Mouse (Mus musculus): ENCODE data around the gene Rubcn. TPM values are rescaled to one million over a fixed set of nuclear protein-coding genes. Genes with fewer than 3 reads are reported as not detected.

Gene Rubcn
- 10 to 100 TPM; 17.4 to 26.2 TPM for total RNA-seq (2023)

GRCm38 (mm10) chr16:32877343-32878156 lies at the start of gene Rubcn, which contains the start of gene Fyttd1:
Gene Rubcn, minus strand, starts transcription at chr16:32877766.
Gene Fyttd1, plus strand, starts transcription at chr16:32877500.

GRCm38 (mm10) chr16:32913937-32914881 lies 36.6 kb upstream of the Rubcn start, which contains the start of gene Lrch3:
Gene Lrch3, plus strand, starts transcription at chr16:32914100.

GRCm38 (mm10) chr16:32810321-32810720 lies 67.2 kb downstream of the Rubcn start, which contains the start of gene Smbd1:
Gene Smbd1, minus strand, starts transcription at chr16:32810477.

GRCm38 (mm10) chr16:32797426-32797689 lies 80.2 kb downstream of the Rubcn start, which contains the start of gene Muc20:
Gene Muc20, minus strand, starts transcription at chr16:32797435.

Other genes with a start within 250 kb of the Rubcn start
- gene Tnk2, start 233.9 kb downstream of the Rubcn start, total RNA-seq (2023), result 10 to 100 TPM; 18.6 to 27.6 TPM
- not detected for gene Muc4, start 141.9 kb downstream of the Rubcn start, total RNA-seq (2023)
- gene Muc20, start 80.3 kb downstream of the Rubcn start, total RNA-seq (2023), result under 1 TPM; 0.15 to 0.16 TPM
- not detected for gene Smbd1, start 67.3 kb downstream of the Rubcn start, total RNA-seq (2023)
- gene Fyttd1, start 266 bp downstream of the Rubcn start, total RNA-seq (2023), result 10 to 100 TPM; 17.3 to 20.7 TPM
- 10 to 100 TPM; 28.9 to 36.5 TPM for gene Lrch3, start 36.3 kb upstream of the Rubcn start, total RNA-seq (2023)
- under 1 TPM in 1 of 2 experiments, not detected in 1; 0.07 TPM for gene Iqcg, start 178.5 kb upstream of the Rubcn start, total RNA-seq (2023)
- gene Rpl35a, start 178.7 kb upstream of the Rubcn start, total RNA-seq (2023), result 100 to 1,000 TPM; 344 to 412 TPM
- 1 to 10 TPM; 3.6 to 6.1 TPM for gene Lmln, start 184.8 kb upstream of the Rubcn start, total RNA-seq (2023)

Data from neutrophil, adult 59 days (primary cell).